8 mouse cellular contexts compared by ENCODE assay signal in genomic region chr13:112152614-112153550, GRCm38 (mm10).
A peak's percentile ranks its signal among the peaks of the same experiment; 100 is the strongest.
DNase-seq lines count a peak whose midpoint lies in the region; ATAC-seq and TF ChIP-seq lines count a peak whose summit lies in the region.

No protein-coding gene starts in this region.

- H3K36me3 ChIP-seq in E14TG2a.4 (ENCODE audit: insufficient read depth, low read length), result no peaks in the 10 kb centered on the region
- no peaks in the 10 kb centered on the region for H3K36me3 ChIP-seq in forebrain, embryonic 13.5 days (ENCODE audit: poor library complexity, severe bottlenecking)
- no peaks in the 10 kb centered on the region for H3K36me3 ChIP-seq in hindbrain, embryonic 11.5 days (ENCODE audit: control insufficient read depth, insufficient read depth, low read length)
- no peaks in the 10 kb centered on the region for H3K36me3 ChIP-seq in testis, adult 2 months (ENCODE audit: control insufficient read depth, insufficient read depth, low read length)

- 17% methylated on average over 27 of the region's 27 CpGs for WGBS in forebrain, embryonic 13.5 days
- 19% methylated on average over 27 of the region's 27 CpGs for WGBS in hindbrain, embryonic 11.5 days

- no peak for TF ChIP-seq POLR2A in testis, adult 2 months (IDR thresholded peaks at IDR 0.05; ENCODE audit: control insufficient read depth, low read depth, low read length)

- peak; percentile 75 for ATAC-seq in cerebellum, adult (ENCODE audit: insufficient number of reproducible peaks, low FRiP score, low TSS enrichment)
- ATAC-seq in forebrain, embryonic 13.5 days, result 0 out of 2 replicates have a peak, but pooled peaks have one; percentile 33
- peak; percentile 60; the same call in 1 of the 2 replicates for ATAC-seq in hindbrain, embryonic 11.5 days (ENCODE audit: low FRiP score)
- peak; percentile 81 for ATAC-seq in megakaryocyte-erythroid progenitor cell, adult 5-6 weeks (replicated peaks; ENCODE audit: low FRiP score, low TSS enrichment, poor library complexity, severe bottlenecking)

- peaks cover 8% of the 10 kb centered on the region for H3K27me3 ChIP-seq in E14TG2a.4 (ENCODE audit: insufficient read depth, low read length)
- no peaks in the 10 kb centered on the region; the same call in 1 of the 2 replicates for H3K27me3 ChIP-seq in forebrain, embryonic 13.5 days
- no peaks in the 10 kb centered on the region for H3K27me3 ChIP-seq in hindbrain, embryonic 11.5 days (ENCODE audit: control insufficient read depth, insufficient read depth, low read length)
- no peaks in the 10 kb centered on the region for H3K27me3 ChIP-seq in testis, adult 2 months (ENCODE audit: control insufficient read depth, insufficient read depth, low read length)

- peaks cover 21% of the 10 kb centered on the region for H3K4me1 ChIP-seq in E14TG2a.4 (replicated peaks; ENCODE audit: low read depth, low read length)
- H3K4me1 ChIP-seq in forebrain, embryonic 13.5 days, result peaks cover 14% of the 10 kb centered on the region
- H3K4me1 ChIP-seq in hindbrain, embryonic 11.5 days (replicated peaks; ENCODE audit: control insufficient read depth, insufficient read depth, low read length), result peaks cover 3% of the 10 kb centered on the region
- peaks cover 4% of the 10 kb centered on the region for H3K4me1 ChIP-seq in testis, adult 2 months (ENCODE audit: control insufficient read depth, insufficient read depth, low read length)

- DNase-seq in hindbrain, embryonic 11.5 days (ENCODE audit: low spot score), result peak; percentile 49
- peak; percentile 13 to 33 for DNase-seq in layer of hippocampus, postnatal 36 days
- no peak for DNase-seq in spleen, postnatal 4 days (ENCODE audit: low spot score in 2 of 2)

- peak overlapping the region; percentile 30; the same call in 1 of the 2 replicates for H3K4me3 ChIP-seq in E14TG2a.4 (replicated peaks; ENCODE audit: low read length)
- H3K4me3 ChIP-seq in forebrain, embryonic 13.5 days, result no peak overlapping the region
- no peak overlapping the region for H3K4me3 ChIP-seq in hindbrain, embryonic 11.5 days (ENCODE audit: low read depth, low read length)
- H3K4me3 ChIP-seq in testis, adult 2 months (ENCODE audit: control insufficient read depth, low read depth, low read length), result peak overlapping the region; percentile 7; the same call in 1 of the 2 replicates

- peak overlapping the region; percentile 36 for H3K4me2 ChIP-seq in forebrain, embryonic 13.5 days
- H3K4me2 ChIP-seq in hindbrain, embryonic 11.5 days (replicated peaks; ENCODE audit: low read depth, low read length), result 0 out of 2 replicates have a peak overlapping the region, but pooled peaks have one; percentile 20

- no peak for TF ChIP-seq CTCF in E14TG2a.4 (conservative IDR thresholded peaks at IDR 0.05; ENCODE audit: low read length)
- no peak for TF ChIP-seq CTCF in testis, adult 2 months (IDR thresholded peaks at IDR 0.05; ENCODE audit: control insufficient read depth, insufficient read depth, insufficient replicate concordance, low read depth, low read length)

- H3K27ac ChIP-seq in forebrain, embryonic 13.5 days, result no peak overlapping the region
- peak overlapping the region; percentile 24; the same call in 1 of the 2 replicates for H3K27ac ChIP-seq in hindbrain, embryonic 11.5 days (ENCODE audit: low read depth, low read length)
- H3K27ac ChIP-seq in testis, adult 2 months (ENCODE audit: control insufficient read depth, insufficient read depth, low read depth, low read length), result no peak overlapping the region

- H3K9me3 ChIP-seq in E14TG2a.4 (ENCODE audit: low read length), result peaks cover 14% of the 10 kb centered on the region
- no peaks in the 10 kb centered on the region for H3K9me3 ChIP-seq in forebrain, embryonic 13.5 days (replicated peaks)
- no peaks in the 10 kb centered on the region for H3K9me3 ChIP-seq in hindbrain, embryonic 11.5 days (ENCODE audit: control insufficient read depth, low read length)

- 0 out of 2 replicates have a peak overlapping the region, but pooled peaks have one; percentile 38 for H3K9ac ChIP-seq in forebrain, embryonic 13.5 days
- no peak overlapping the region for H3K9ac ChIP-seq in hindbrain, embryonic 11.5 days (ENCODE audit: low read depth, low read length)

Comparison
In these comparisons a context has a peak if more than half of its experiments do, and no peak if none do; other contexts are left out.
1. H3K4me3 ChIP-seq: peak in E14TG2a.4 (single experiment) and testis, adult 2 months (single experiment); none in forebrain, embryonic 13.5 days (single experiment) and hindbrain, embryonic 11.5 days (single experiment).
2. DNase-seq: peak in hindbrain, embryonic 11.5 days (single experiment) and layer of hippocampus, postnatal 36 days (2 of 2); none in spleen, postnatal 4 days (0 of 2).
3. Peak in every context shown above with its lines, with median percentiles within 50 percentile points of each other: ATAC-seq.